Mouse (Mus musculus) stomach, postnatal 0 days (tissue): ENCODE measurements around the gene Slco1a4.

Experiments
- CTCF ChIP-seq: IDR thresholded peaks from 2 replicates; pipeline ENCODE4 v1.5.1; 2016; ENCODE audit warnings: antibody characterized with exemption, low read depth, mild to moderate bottlenecking, moderate library complexity
- EP300 ChIP-seq: optimal IDR thresholded peaks from 2 replicates; pipeline ENCODE3; 2016; ENCODE audit warnings: antibody characterized with exemption

DNA sequence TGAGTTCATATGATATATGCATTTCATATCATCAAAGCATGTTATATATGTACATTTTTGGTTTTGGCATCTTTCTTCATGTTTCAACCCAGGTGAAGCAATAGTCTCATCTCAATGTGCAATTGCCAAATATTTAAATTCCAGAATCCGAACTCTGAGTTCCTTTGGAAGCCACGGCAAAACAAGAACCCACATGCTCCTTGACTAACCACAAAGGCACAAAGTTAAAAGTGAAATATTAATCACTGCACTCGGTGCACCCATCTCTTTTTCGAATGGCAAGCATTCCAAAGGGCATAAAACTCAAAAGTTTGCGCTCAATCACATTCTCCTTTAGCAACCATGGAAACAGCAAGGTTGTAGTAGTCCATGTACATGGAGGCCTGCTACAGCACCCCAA is 10.0 kb upstream of the Slco1a4 start:
- TF ChIP-seq CTCF (no peak), EP300 (no peak)
